Mouse (Mus musculus): ENCODE results near the gene Palld. TPM values are rescaled to one million over a fixed set of nuclear protein-coding genes. Genes with fewer than 3 reads are reported as not detected.

Palld gene
- polyA plus RNA-seq, 1 experiment from 2014 or later, result 95.3 TPM

- no peak overlapping the region for H3K9ac ChIP-seq (replicated peaks)
- H3K27ac ChIP-seq, result no peak overlapping the region
- H3K36me3 ChIP-seq, result no peaks in the 10 kb centered on the region
- H3K4me1 ChIP-seq (replicated peaks), result peaks cover 20% of the 10 kb centered on the region
- H3K4me2 ChIP-seq, result no peak overlapping the region
- no peak overlapping the region for H3K4me3 ChIP-seq (replicated peaks)
- H3K9me3 ChIP-seq, result no peaks in the 10 kb centered on the region
- WGBS, result 73% methylated on average over 4 of the region's 4 CpGs
- ATAC-seq (ENCODE audit: insufficient number of reproducible peaks, insufficient read depth, low FRiP score, low TSS enrichment, low read depth), result no peak
- no peaks in the 10 kb centered on the region for H3K27me3 ChIP-seq
These were observed 128.8 kb downstream of the Palld start for GRCm38 (mm10) chr8:61773595-61774088.

DNA sequence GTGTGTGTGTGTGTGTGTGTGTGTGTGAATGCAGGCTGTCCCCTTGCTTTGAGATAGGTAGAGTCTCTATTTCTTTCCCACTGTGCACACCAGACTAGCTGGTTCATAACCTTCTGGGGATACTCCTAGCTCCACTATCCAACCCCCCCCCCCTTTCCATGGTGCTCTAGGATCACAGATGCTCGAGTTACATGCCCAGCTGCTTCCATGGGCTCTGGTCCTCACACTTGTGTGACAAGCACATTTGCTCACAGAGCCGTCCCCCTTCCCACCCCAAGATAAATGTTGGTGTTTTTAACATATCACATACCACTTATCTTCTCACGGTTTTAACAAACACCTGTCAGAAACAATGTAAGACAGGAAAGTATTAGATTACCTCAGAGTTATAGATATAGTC, 131.2 kb downstream of the Palld start:
- no peak for ATAC-seq (ENCODE audit: insufficient number of reproducible peaks, insufficient read depth, low FRiP score, low TSS enrichment, low read depth)
- 48% methylated on average over 3 of the region's 3 CpGs for WGBS
- Histone ChIP-seq H3K4me3 (replicated peaks) (no peak overlapping the region), H3K27me3 (no peaks in the 10 kb centered on the region), H3K27ac (no peak overlapping the region), H3K36me3 (no peaks in the 10 kb centered on the region), H3K9ac (replicated peaks) (no peak overlapping the region), H3K4me2 (no peak overlapping the region), H3K4me1 (replicated peaks) (peaks cover 16% of the 10 kb centered on the region), H3K9me3 (no peaks in the 10 kb centered on the region)

DNA sequence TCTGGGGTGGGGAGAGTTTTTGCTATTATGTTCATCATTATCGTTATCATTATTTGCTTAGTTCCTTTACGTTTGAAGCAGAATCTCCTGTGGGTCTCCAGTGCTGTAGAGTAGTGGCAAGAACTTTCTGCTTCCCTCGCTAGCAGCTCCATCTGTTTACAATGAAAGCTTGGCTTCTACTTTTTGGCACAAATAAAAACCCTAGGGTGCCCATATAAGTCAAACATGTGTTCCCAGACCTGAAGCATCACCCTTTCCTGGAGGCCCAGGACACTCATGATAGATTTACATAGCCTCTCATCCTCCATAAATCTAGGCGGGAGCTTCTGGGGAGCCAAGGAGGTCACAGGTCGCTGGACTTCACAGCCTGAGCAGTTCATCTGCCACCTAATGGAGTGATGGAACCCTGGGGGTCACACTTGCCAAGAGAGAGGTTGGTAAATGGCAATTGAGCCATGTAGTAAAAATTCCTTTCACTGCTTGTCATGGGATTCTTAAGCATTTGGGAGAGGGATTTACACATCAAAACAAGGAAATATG, 133.1 kb downstream of the Palld start:
- 31% methylated on average over 5 of the region's 5 CpGs for WGBS
- H3K4me3 ChIP-seq (replicated peaks), result no peak overlapping the region
- no peak for ATAC-seq (ENCODE audit: insufficient number of reproducible peaks, insufficient read depth, low FRiP score, low TSS enrichment, low read depth)
- no peaks in the 10 kb centered on the region for H3K27me3 ChIP-seq
- no peaks in the 10 kb centered on the region for H3K36me3 ChIP-seq
- peak overlapping the region; percentile 32; the same call in 1 of the 2 replicates for H3K27ac ChIP-seq
- H3K9me3 ChIP-seq, result no peaks in the 10 kb centered on the region
- no peak overlapping the region for H3K9ac ChIP-seq (replicated peaks)
- peaks cover 12% of the 10 kb centered on the region for H3K4me1 ChIP-seq (replicated peaks)
- no peak overlapping the region for H3K4me2 ChIP-seq

- peaks cover 33% of the 10 kb centered on the region for H3K4me1 ChIP-seq (replicated peaks)
- peaks cover 2% of the 10 kb centered on the region; the same call in 1 of the 2 replicates for H3K36me3 ChIP-seq
- peak overlapping the region; percentile 67 for H3K4me2 ChIP-seq
- ATAC-seq (ENCODE audit: insufficient number of reproducible peaks, insufficient read depth, low FRiP score, low TSS enrichment, low read depth), result no peak; the same call in 1 of the 2 replicates
- 15% methylated on average over 8 of the region's 8 CpGs for WGBS
- no peaks in the 10 kb centered on the region for H3K9me3 ChIP-seq
- H3K27ac ChIP-seq, result peak overlapping the region; percentile 91
- peak overlapping the region; percentile 89 for H3K9ac ChIP-seq (replicated peaks)
- no peaks in the 10 kb centered on the region for H3K27me3 ChIP-seq
- H3K4me3 ChIP-seq (replicated peaks), result peak overlapping the region; percentile 71
These were observed 142.3 kb downstream of the Palld start for GRCm38 (mm10) chr8:61760190-61760578.

DNA sequence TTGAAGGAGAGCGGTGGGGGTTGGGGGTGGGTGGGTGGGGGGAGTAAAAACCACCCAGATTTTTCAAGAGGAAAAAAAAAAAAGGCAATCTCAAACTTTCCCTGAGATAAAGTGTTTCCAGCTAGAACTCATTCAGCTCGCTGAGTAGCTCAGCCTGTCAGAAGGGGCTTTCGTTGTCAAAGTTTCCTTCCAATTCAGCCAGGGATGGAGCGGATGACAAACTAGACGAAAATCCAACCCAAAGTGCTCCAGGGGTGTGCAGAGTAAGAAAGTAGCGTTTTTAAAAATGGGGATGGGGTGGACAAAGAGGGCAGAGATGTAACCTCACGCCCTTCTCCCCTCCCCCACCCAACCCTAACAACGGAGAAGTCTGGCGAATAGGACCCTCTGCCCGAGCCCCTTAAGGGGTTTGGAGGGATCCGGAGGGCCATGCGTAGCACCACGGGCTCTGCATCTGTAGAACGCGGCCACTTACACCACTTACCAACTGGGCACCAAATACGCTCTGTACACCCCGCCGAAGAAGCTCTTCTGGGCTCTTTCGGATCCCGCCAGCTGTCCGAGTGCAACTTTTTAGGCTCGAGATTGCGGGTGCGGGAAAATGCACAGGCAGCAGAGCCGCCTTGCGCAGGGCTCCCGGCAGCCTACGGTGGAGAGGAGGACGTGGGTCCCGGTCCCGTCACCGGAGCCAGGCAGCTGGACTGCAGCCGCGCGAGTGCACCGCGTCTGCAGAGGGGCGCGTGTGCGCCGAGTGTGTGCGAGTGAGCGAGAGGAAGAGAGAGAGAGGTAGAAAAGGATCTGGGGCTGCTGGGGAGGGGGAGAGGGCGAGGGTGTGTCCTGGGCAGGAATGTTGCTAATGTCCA, 142.9 kb downstream of the Palld start:
- WGBS, result under 1% methylated on average over 44 of the region's 44 CpGs
- Histone ChIP-seq H3K4me3 (replicated peaks) (peak overlapping the region; percentile 71), H3K36me3 (peaks cover 4% of the 10 kb centered on the region; the same call in 1 of the 2 replicates), H3K9ac (replicated peaks) (peak overlapping the region; percentile 89), H3K4me1 (replicated peaks) (peaks cover 33% of the 10 kb centered on the region), H3K27ac (peak overlapping the region; percentile 91), H3K9me3 (no peaks in the 10 kb centered on the region), H3K27me3 (no peaks in the 10 kb centered on the region), H3K4me2 (peak overlapping the region; percentile 67)
- peak; percentile 63 for ATAC-seq (ENCODE audit: insufficient number of reproducible peaks, insufficient read depth, low FRiP score, low TSS enrichment, low read depth)

GRCm38 (mm10) chr8:61758686-61759326, 143.7 kb downstream of the Palld start:
- H3K4me3 ChIP-seq (replicated peaks), result peak overlapping the region; percentile 71
- peak overlapping the region; percentile 91 for H3K27ac ChIP-seq
- ATAC-seq (ENCODE audit: insufficient number of reproducible peaks, insufficient read depth, low FRiP score, low TSS enrichment, low read depth), result no peak
- H3K9ac ChIP-seq (replicated peaks), result peak overlapping the region; percentile 89
- 25% methylated on average over 8 of the region's 8 CpGs for WGBS
- peaks cover 4% of the 10 kb centered on the region; the same call in 1 of the 2 replicates for H3K36me3 ChIP-seq
- H3K4me2 ChIP-seq, result peak overlapping the region; percentile 67
- no peaks in the 10 kb centered on the region for H3K27me3 ChIP-seq
- no peaks in the 10 kb centered on the region for H3K9me3 ChIP-seq
- H3K4me1 ChIP-seq (replicated peaks), result peaks cover 33% of the 10 kb centered on the region

- Histone ChIP-seq H3K27me3 (no peaks in the 10 kb centered on the region), H3K36me3 (peaks cover 13% of the 10 kb centered on the region; the same call in 1 of the 2 replicates), H3K27ac (peak overlapping the region; percentile 82), H3K9me3 (no peaks in the 10 kb centered on the region), H3K4me1 (replicated peaks) (peaks cover 33% of the 10 kb centered on the region), H3K9ac (replicated peaks) (peak overlapping the region; percentile 89; the same call in 1 of the 2 replicates), H3K4me2 (peak overlapping the region; percentile 67), H3K4me3 (replicated peaks) (peak overlapping the region; percentile 71)
- 12% methylated on average over 18 of the region's 18 CpGs for WGBS
- ATAC-seq (ENCODE audit: insufficient number of reproducible peaks, insufficient read depth, low FRiP score, low TSS enrichment, low read depth), result peak; percentile 70
These were observed 145.2 kb downstream of the Palld start for GRCm38 (mm10) chr8:61756971-61757965.

GRCm38 (mm10) chr8:61755186-61755585, 147.3 kb downstream of the Palld start:
- no peaks in the 10 kb centered on the region for H3K27me3 ChIP-seq
- no peak overlapping the region for H3K27ac ChIP-seq
- no peak overlapping the region for H3K4me3 ChIP-seq (replicated peaks)
- peaks cover 31% of the 10 kb centered on the region for H3K4me1 ChIP-seq (replicated peaks)
- no peaks in the 10 kb centered on the region for H3K9me3 ChIP-seq
- ATAC-seq (ENCODE audit: insufficient number of reproducible peaks, insufficient read depth, low FRiP score, low TSS enrichment, low read depth), result no peak
- H3K9ac ChIP-seq (replicated peaks), result no peak overlapping the region
- H3K36me3 ChIP-seq, result peaks cover 27% of the 10 kb centered on the region; the same call in 1 of the 2 replicates
- 89% methylated on average over 2 of the region's 2 CpGs for WGBS
- no peak overlapping the region for H3K4me2 ChIP-seq

DNA sequence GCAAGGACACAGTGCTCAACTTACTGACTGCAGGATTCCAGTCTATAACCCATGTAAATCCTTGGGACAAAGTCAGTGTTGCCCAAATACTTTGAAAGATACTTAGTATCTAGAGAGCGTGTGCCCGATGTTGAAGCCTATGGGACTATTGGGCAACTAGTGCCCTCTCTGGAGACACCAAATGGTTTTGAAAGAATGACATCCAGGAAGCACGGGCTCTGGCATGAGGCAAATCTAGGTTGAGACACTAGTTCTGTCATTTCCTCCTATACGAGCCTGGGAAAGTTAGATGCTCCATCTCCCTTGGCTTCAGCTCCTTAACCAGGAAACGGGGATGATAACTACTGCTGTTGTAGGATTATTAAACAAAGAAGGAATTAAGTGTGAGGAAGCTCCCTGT, 155.4 kb downstream of the Palld start:
- 92% methylated on average over 5 of the region's 5 CpGs for WGBS
- Histone ChIP-seq H3K9ac (replicated peaks) (no peak overlapping the region), H3K4me3 (replicated peaks) (no peak overlapping the region), H3K4me1 (replicated peaks) (peaks cover 34% of the 10 kb centered on the region), H3K4me2 (no peak overlapping the region), H3K36me3 (peaks cover 22% of the 10 kb centered on the region), H3K27ac (no peak overlapping the region), H3K27me3 (no peaks in the 10 kb centered on the region), H3K9me3 (peaks cover 8% of the 10 kb centered on the region; the same call in 1 of the 2 replicates)
- no peak for ATAC-seq (ENCODE audit: insufficient number of reproducible peaks, insufficient read depth, low FRiP score, low TSS enrichment, low read depth)
